Mouse (Mus musculus) embryonic facial prominence, embryonic 11.5 days (tissue): ENCODE measurements around the gene Psmg1. TPM values are rescaled to one million over a fixed set of nuclear protein-coding genes. Genes with fewer than 3 reads are reported as not detected.
"Not testable (repeated sequence)": the region's sequence is repeated elsewhere in the genome, so short reads cannot be mapped to it uniquely, and the experiment has no call there.

Experiments
- ATAC-seq: fragments of 200-750 bp; cut with Nextera tagmentation; replicated peaks from 2 replicates; pipeline ENCODE4 v1.8.0; 2017; ENCODE audit warnings: low read depth; ENCODE audit not compliant: insufficient number of reproducible peaks, low FRiP score, low TSS enrichment
- DNase-seq: peaks from one replicate; pipeline ENCODE4 v3.0.0-alpha.2; 2015; ENCODE audit warnings: low spot score
- H3K27ac ChIP-seq: fragments of 300-500 bp; sonication (generic); replicated peaks from 2 replicates; pipeline ENCODE4 v1.5.1; 2014; ENCODE audit warnings: mild to moderate bottlenecking, low read depth, low read length, control low read depth
- H3K27me3 ChIP-seq: fragments of 300-500 bp; sonication (generic); 2 replicates; pipeline ENCODE4 v1.6.1; 2014; ENCODE audit warnings: mild to moderate bottlenecking, low read length, moderate library complexity, mixed read lengths; ENCODE audit not compliant: control insufficient read depth, insufficient read depth
- H3K36me3 ChIP-seq: fragments of 300-500 bp; sonication (generic); replicated peaks from 2 replicates; pipeline ENCODE4 v1.6.1; 2014; ENCODE audit warnings: low read depth, mild to moderate bottlenecking, low read length, moderate library complexity, mixed read lengths; ENCODE audit not compliant: control insufficient read depth, insufficient read depth
- H3K4me1 ChIP-seq: fragments of 300-500 bp; sonication (generic); 2 replicates; pipeline ENCODE4 v1.6.1; 2014; ENCODE audit warnings: low read length, mixed read lengths; ENCODE audit not compliant: control insufficient read depth, insufficient read depth
- H3K4me2 ChIP-seq: fragments of 300-500 bp; sonication (generic); 2 replicates; pipeline ENCODE4 v1.6.1; 2014; ENCODE audit warnings: low read depth, mild to moderate bottlenecking, control low read depth, low read length, moderate library complexity
- H3K4me3 ChIP-seq: fragments of 300-500 bp; sonication (generic); 2 replicates; pipeline ENCODE4 v1.5.1; 2014; ENCODE audit warnings: low read depth, low read length, control low read depth
- H3K9ac ChIP-seq: fragments of 300-500 bp; sonication (generic); replicated peaks from 2 replicates; pipeline ENCODE4 v1.6.1; 2014; ENCODE audit warnings: mild to moderate bottlenecking, control low read depth, low read length
- H3K9me3 ChIP-seq: fragments of 300-500 bp; sonication (generic); replicated peaks from 2 replicates; pipeline ENCODE4 v1.6.1; 2016; ENCODE audit warnings: mild to moderate bottlenecking, low read length, inconsistent platforms, mixed read lengths; ENCODE audit not compliant: control insufficient read depth
- WGBS: fragments of 180-500 bp; shearing (Covaris S2); extraction: QIAGEN DNeasy Blood & Tissue Kit; methylation state at CpG from one replicate; pipeline ENCODE4 v1.1.7; 2014; 5-methylcytosine and 5-hydroxymethylcytosine counted together
- polyA plus RNA-seq: library from polyadenylated mRNA; unstranded; fragments of >200 nt; fragmentation: Nextera tagmentation; extraction: Ambion mirVana; gene quantifications from 2 replicates; pipeline ENCODE4 v1.2.1, GENCODE M21; 2014

Psmg1 gene
- polyA plus RNA-seq, 1 experiment from 2014 or later = 104 TPM

DNA sequence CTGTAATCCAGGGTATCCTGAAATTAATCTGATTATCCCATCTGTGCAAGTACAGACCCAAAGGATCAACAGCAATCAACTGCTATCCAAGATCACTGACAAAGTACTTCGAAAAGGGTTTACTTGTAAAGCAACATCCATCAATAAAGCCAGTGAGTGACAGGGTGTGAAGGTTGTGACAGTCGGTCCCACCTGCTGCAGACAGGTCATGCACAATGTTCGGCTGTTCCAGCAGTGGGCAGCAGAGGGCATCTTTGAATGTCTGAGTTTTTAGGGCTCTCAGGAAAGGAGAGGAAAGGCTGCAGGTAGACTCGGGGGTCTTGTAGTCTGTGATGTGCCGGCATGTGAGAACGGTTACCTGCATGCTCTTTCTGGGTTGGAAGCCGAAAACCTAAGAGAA lies 7.2 kb downstream of the Psmg1 start:
- 81% methylated on average over 7 of the region's 7 CpGs for WGBS

DNA sequence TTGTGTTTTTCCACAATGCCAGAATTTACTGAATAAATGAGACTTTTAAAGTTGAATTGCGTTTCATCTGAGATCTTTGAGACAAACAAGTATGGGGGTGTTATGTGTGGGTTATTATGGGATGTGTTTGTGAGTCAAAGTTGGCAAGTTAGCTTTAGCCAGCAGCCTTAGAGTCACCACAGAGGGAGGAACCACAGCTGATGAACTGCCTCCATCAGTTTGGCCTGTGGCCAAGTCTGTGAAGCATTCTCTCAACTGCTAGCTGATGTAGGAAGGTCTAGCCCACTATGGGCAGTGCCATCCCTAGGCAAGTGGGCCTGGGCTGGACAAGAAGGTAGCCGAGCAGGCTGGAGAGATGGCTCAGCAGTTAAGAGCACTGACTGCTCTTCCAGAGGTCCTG lies 19.9 kb downstream of the Psmg1 start:
- ATAC-seq = no peak
- DNase-seq = no peak
- no peaks in the 10 kb centered on the region for H3K4me1 ChIP-seq
- 82% methylated on average over 2 of the region's 2 CpGs for WGBS
- no peak overlapping the region for H3K27ac ChIP-seq
- no peaks in the 10 kb centered on the region for H3K27me3 ChIP-seq
- H3K9ac ChIP-seq = no peak overlapping the region
- no peak overlapping the region for H3K4me3 ChIP-seq
- no peaks in the 10 kb centered on the region for H3K9me3 ChIP-seq
- H3K4me2 ChIP-seq = no peak overlapping the region
- H3K36me3 ChIP-seq = no peaks in the 10 kb centered on the region

More for the DNA sequence above, 7.2 kb downstream of the Psmg1 start:
- Histone ChIP-seq H3K4me1 (no peaks in the 10 kb centered on the region), H3K27me3 (no peaks in the 10 kb centered on the region), H3K4me2 (no peak overlapping the region), H3K4me3 (no peak overlapping the region), H3K9ac (no peak overlapping the region), H3K27ac (no peak overlapping the region), H3K36me3 (peaks cover 2% of the 10 kb centered on the region), H3K9me3 (no peaks in the 10 kb centered on the region)
- ATAC-seq (no peak), DNase-seq (peak; percentile 51)

DNA sequence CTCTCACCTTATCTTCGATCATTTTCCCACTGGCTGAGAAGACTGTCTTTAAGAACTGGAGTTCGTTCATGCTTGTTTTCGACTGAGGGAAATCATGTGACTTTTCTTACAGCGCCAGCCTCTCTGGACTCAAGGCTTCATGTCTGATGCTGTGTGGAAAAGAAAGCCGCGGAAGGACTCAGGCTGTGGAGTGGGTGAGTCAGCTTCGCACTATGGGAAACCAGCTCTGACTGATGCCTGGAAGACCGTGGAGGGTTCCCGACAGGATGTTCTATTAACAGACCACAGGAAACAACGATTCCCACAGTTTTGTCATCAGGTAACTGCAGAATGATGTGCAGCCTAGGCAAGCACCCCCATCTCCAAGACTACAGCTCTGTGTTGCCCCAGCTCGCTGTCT lies 23.3 kb downstream of the Psmg1 start:
- Histone ChIP-seq H3K4me2 (no peak overlapping the region), H3K9me3 (no peaks in the 10 kb centered on the region), H3K4me1 (no peaks in the 10 kb centered on the region), H3K36me3 (no peaks in the 10 kb centered on the region), H3K4me3 (no peak overlapping the region), H3K27me3 (no peaks in the 10 kb centered on the region), H3K9ac (no peak overlapping the region), H3K27ac (no peak overlapping the region)
- ATAC-seq = no peak
- DNase-seq = no peak
- 84% methylated on average over 11 of the region's 11 CpGs for WGBS

DNA sequence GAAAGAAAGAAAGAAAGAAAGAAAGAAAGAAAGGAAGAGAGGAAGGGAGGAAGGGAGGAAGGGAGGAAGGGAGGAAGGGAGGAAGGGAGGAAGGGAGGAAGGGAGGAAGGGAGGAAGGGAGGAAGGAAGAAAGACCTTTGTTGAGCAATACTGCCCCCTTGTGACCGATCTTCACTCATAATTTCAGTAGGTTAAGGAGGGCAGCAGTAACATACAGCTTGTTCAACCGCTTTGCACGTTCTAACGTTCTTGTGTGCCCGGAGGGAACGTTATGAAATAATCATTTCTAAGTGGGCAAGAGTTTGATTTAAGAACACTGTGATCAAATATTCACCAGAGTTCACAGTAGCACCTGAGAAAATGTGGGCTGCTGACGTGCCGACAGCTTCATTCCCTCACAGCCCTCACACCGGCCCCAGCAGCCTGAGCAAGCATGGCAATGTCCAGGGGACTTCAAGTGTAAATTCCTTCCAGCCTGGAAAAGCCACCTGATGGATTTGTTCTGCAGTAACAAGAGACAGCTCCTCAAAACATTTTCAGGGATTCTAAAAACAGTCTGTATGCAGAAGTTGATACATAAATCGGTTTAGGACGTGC lies 26.2 kb downstream of the Psmg1 start:
- 53% methylated on average over 11 of the region's 11 CpGs for WGBS
- no peaks in the 10 kb centered on the region for H3K4me1 ChIP-seq
- H3K27me3 ChIP-seq = no peaks in the 10 kb centered on the region
- H3K9me3 ChIP-seq = no peaks in the 10 kb centered on the region
- no peak overlapping the region for H3K4me3 ChIP-seq
- no peak; the same call in 1 of the 2 replicates for ATAC-seq
- H3K27ac ChIP-seq = no peak overlapping the region
- H3K4me2 ChIP-seq = no peak overlapping the region
- H3K9ac ChIP-seq = no peak overlapping the region
- peak; percentile 79 for DNase-seq
- no peaks in the 10 kb centered on the region for H3K36me3 ChIP-seq

DNA sequence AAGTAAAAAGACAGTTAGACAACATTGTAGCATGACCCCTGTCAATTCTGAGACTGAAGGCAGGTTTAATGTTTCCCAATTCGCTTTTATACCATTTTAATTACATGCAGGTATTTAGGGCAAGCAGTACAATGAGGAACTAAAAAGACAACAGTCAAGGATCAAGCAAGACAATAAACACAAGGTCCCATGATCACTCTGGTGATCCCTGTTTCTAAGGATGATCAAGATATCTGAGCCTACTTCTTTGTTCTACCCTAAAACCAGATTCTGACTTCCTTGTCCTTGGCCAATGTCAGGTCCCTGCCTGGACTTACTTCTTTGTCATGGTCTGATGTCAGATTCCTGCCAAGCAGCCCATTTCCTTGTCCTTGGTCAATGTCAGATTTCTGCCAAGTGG lies 29.3 kb downstream of the Psmg1 start:
- not testable (repeated sequence) for H3K4me3 ChIP-seq, H3K4me2 ChIP-seq, DNase-seq, H3K9ac ChIP-seq, H3K27me3 ChIP-seq, H3K36me3 ChIP-seq, H3K27ac ChIP-seq, H3K4me1 ChIP-seq, H3K9me3 ChIP-seq, ATAC-seq
- 51% methylated on average over 1 of the region's 1 CpGs for WGBS

DNA sequence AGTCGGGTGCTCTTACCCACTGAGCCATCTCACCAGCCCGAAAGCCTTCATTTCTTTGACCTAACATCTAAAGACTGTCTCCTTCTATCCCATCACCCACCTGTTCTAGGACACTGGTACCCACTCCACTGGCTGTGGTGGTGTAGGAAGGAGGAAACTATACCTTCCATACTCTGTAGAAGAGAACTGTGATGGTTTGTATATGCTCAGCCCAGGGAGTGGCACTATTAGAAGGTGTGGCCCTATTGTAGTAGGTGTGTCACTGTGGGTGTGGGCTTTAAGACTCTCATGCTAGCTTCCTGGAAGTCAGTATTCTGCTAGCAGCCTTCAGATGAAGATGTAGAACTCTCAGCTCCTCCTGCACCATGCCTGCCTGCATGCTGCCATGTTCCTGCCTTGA lies 30.1 kb downstream of the Psmg1 start:
- H3K4me2 ChIP-seq, H3K9ac ChIP-seq, H3K27me3 ChIP-seq, DNase-seq, H3K9me3 ChIP-seq, H3K4me1 ChIP-seq, ATAC-seq, H3K36me3 ChIP-seq, H3K27ac ChIP-seq, H3K4me3 ChIP-seq: not testable (repeated sequence)
- 94% methylated on average over 2 of the region's 2 CpGs for WGBS

DNA sequence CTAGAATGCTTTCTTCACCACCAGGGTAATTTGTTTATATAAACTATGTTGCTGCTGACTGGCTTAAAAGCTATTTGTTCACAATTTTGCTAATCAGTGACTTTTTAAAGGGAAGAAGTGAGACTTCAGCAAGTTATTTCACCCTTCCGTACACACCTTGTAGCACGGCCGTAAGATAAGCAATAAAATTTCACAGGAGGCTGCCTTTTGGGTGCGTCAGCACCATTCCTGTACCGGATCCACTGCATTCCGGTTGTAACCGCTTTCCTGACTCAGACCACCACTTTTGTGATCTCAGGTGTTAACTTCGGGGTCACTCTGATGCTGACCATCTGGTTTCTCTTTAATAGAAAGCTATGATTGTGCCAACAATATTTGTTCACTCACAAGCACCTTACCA lies 32.7 kb downstream of the Psmg1 start:
- H3K9me3 ChIP-seq = no peaks in the 10 kb centered on the region
- no peak overlapping the region for H3K4me3 ChIP-seq
- H3K36me3 ChIP-seq = no peaks in the 10 kb centered on the region
- no peaks in the 10 kb centered on the region for H3K27me3 ChIP-seq
- H3K27ac ChIP-seq = no peak overlapping the region
- no peaks in the 10 kb centered on the region for H3K4me1 ChIP-seq
- WGBS = 80% methylated on average over 8 of the region's 8 CpGs
- no peak for ATAC-seq
- H3K4me2 ChIP-seq = no peak overlapping the region
- no peak overlapping the region for H3K9ac ChIP-seq
- no peak for DNase-seq

DNA sequence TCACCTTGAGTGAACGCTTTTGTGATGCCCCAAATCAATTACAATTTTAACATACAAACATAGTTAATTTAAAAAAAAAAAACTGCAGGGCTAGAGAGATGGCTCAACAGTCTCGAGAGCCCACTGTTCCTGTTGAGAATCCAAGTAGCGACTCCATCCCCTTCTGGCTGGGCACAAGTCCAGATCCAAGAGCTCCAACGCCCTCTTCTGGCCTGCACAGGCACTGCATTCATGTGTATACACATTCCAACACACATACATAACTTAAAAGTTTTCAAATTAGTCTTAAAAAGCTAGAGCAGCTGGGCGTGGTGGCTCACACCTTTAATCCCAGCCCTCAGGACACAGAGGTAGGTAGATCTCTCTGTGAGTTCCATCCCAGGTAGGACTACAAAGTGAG lies 34.1 kb downstream of the Psmg1 start:
- no peak for ATAC-seq
- no peak overlapping the region for H3K4me3 ChIP-seq

More for the DNA sequence above, 34.1 kb downstream of the Psmg1 start:
- H3K4me1 ChIP-seq = no peaks in the 10 kb centered on the region
- H3K4me2 ChIP-seq = no peak overlapping the region
- H3K9ac ChIP-seq = no peak overlapping the region
- WGBS = 61% methylated on average over 5 of the region's 5 CpGs
- H3K9me3 ChIP-seq = no peaks in the 10 kb centered on the region; the same call in 1 of the 2 replicates
- DNase-seq = no peak
- H3K27me3 ChIP-seq = no peaks in the 10 kb centered on the region
- H3K36me3 ChIP-seq = no peaks in the 10 kb centered on the region
- H3K27ac ChIP-seq = no peak overlapping the region
